Mouse (Mus musculus): ENCODE data around the gene Col18a1. TPM values are rescaled to one million over a fixed set of nuclear protein-coding genes. Genes with fewer than 3 reads are reported as not detected.

The Col18a1 gene
- total RNA-seq (2014; rRNA removed) (47.5 and 57.7 TPM in 2 replicates), polyA plus RNA-seq (2015; fragmentation: Nextera tagmentation; extraction: Ambion mirVana) (18.2 and 20.0 TPM in 2 replicates)

DNA sequence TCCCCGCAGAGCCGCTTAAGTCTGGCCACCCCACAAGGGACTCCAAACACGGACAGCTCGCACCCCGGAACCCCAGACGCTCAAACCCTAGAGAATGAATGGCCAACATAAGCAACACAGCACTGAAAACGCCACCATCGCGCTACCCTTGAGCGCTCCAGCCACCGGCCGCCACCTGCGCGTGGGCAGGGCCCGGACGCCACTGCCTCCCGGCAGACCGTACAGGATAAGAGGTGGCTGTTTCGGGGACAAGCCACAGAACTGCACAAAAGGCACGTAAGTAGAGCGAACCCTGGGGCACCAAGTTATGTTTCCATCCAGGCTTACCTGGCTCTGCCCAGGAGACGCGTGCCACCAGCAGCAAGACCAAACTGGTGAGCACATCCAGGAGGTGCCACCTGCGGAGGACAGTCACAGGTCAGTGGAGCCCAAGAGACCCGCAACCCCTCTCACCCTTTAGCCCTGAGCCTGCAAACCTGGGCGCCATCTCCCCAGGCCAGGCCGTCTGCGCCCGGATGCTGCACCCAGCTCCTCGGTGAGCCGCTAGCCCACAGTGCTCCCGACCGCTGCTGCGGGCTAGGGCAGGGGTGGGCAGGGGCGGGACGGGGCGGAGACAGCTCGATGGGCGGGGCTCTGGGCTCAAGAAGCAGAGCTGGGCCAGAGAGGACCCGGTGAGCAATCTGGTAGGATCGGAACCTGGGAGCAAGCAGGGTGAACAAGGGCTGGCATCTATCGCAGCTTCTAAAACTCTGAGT lies at the start of gene Col18a1:
Gene Col18a1 (minus strand): TSS at position 586 of the 755 bp plus-strand sequence.
- Histone ChIP-seq H3K9me3 (ENCODE audit: low read length) (no peaks in the 10 kb centered on the region), H3K36me3 (ENCODE audit: insufficient read depth, low read length) (no peaks in the 10 kb centered on the region), H3K27me3 (ENCODE audit: insufficient read depth, low read length) (peaks cover 9% of the 10 kb centered on the region; the same call in 1 of the 2 replicates), H3K4me2 (ENCODE audit: low read depth, low read length) (peak within 1 kb of the TSS; percentile 93), H3K4me1 (ENCODE audit: insufficient read depth, low read length) (no peaks in the 10 kb centered on the region), H3K27ac (0 out of 2 replicates have a peak within 1 kb of the TSS, but pooled peaks have one; percentile 32), H3K4me3 (ENCODE audit: low read length) (peak within 1 kb of the TSS; percentile 45), H3K9ac (replicated peaks; ENCODE audit: low read length) (peak within 1 kb of the TSS; percentile 35; the same call in 1 of the 2 replicates)
- ATAC-seq (peak; percentile 77), DNase-seq (ENCODE audit: low spot score) (peak; percentile 40)
- TF ChIP-seq CTCF (IDR thresholded peaks at IDR 0.05; ENCODE audit: low read depth): no peak
- 2% methylated on average over 42 of the region's 42 CpGs for WGBS

DNA sequence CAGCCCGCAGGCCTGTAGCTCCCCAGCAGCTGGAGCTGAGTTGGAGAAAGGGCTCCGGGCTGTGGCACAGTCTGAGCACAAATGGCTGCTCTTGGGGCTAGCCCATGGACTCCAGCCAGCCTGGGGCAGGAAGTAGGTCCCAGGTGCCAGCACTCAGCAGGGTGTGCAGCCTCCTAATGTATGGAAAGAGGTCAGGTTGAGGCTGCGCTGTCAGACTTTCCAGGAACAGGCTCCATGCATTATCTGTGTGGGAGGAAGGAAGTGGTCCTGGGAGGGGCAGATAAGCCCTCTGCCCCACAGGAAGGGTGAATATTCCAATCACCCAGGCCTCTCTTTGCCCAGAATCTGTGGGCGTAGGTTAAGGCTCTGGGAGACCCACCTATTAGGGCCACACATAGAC lies 49.3 kb upstream of the Col18a1 start:
- no peaks in the 10 kb centered on the region for H3K36me3 ChIP-seq (ENCODE audit: insufficient read depth, low read length)
- no peaks in the 10 kb centered on the region for H3K9me3 ChIP-seq (ENCODE audit: low read length)
- no peak overlapping the region for H3K4me2 ChIP-seq (ENCODE audit: low read depth, low read length)
- no peak for ATAC-seq
- DNase-seq (ENCODE audit: low spot score): peak; percentile 5
- H3K9ac ChIP-seq (replicated peaks; ENCODE audit: low read length): no peak overlapping the region
- WGBS: 61% methylated on average over 4 of the region's 4 CpGs
- TF ChIP-seq CTCF (IDR thresholded peaks at IDR 0.05; ENCODE audit: low read depth): no peak
- no peak overlapping the region for H3K27ac ChIP-seq
- 0 out of 2 replicates have a peak, but pooled peaks cover 3% of the 10 kb centered on the region for H3K4me1 ChIP-seq (ENCODE audit: insufficient read depth, low read length)
- H3K27me3 ChIP-seq (ENCODE audit: insufficient read depth, low read length): no peaks in the 10 kb centered on the region
- H3K4me3 ChIP-seq (ENCODE audit: low read length): no peak overlapping the region

DNA sequence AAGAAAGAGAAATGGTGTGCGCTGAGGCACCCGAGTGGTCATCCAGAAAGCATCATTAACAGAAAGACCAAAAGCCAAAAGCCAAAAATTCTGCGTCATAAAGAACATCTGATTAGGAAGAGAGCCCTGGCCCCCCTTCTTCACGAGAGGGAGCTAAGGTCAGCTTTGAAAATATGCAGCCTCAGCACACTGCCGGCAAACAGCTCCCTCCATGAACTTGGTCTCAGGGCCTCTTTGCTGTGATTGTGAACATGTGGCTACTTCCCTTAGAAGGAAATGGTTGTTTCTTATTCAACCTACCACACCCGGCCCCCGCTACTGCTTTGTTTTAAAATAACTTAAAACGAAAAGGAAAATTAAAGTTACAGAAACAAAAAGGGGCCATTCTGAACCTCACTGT lies 48.2 kb upstream of the Col18a1 start:
- Histone ChIP-seq H3K4me1 (ENCODE audit: insufficient read depth, low read length) (0 out of 2 replicates have a peak, but pooled peaks cover 3% of the 10 kb centered on the region), H3K27me3 (ENCODE audit: insufficient read depth, low read length) (no peaks in the 10 kb centered on the region), H3K27ac (no peak overlapping the region), H3K36me3 (ENCODE audit: insufficient read depth, low read length) (no peaks in the 10 kb centered on the region), H3K9me3 (ENCODE audit: low read length) (no peaks in the 10 kb centered on the region), H3K9ac (replicated peaks; ENCODE audit: low read length) (no peak overlapping the region), H3K4me2 (ENCODE audit: low read depth, low read length) (no peak overlapping the region), H3K4me3 (ENCODE audit: low read length) (no peak overlapping the region)
- 68% methylated on average over 8 of the region's 8 CpGs for WGBS
- no peak for ATAC-seq
- TF ChIP-seq CTCF (IDR thresholded peaks at IDR 0.05; ENCODE audit: low read depth): no peak
- peak; percentile 3 for DNase-seq (ENCODE audit: low spot score)

DNA sequence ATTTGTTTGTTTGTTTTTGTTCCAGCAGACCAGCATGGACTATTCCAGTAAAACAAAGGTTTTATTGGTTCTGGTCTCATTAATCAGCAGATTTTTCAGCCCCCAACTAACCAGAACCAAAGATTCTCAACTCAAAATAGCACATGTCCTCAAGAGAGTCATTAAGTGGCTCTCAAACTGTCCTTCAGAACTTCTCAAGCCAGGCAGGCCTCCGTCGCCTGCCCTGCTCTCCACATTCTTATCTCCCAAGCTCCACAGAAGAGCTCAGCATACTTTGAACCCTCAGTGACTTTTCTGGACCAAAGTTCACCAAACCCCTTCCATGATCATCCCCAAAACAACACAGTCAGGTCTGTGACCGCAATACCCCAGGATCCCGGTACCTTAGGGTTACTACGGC lies 47.1 kb upstream of the Col18a1 start:
- 97% methylated on average over 5 of the region's 5 CpGs for WGBS
- no peak overlapping the region for H3K27ac ChIP-seq
- no peak for DNase-seq (ENCODE audit: low spot score)
- H3K27me3 ChIP-seq (ENCODE audit: insufficient read depth, low read length): no peaks in the 10 kb centered on the region
- H3K4me3 ChIP-seq (ENCODE audit: low read length): no peak overlapping the region
- no peak for ATAC-seq
- TF ChIP-seq CTCF (IDR thresholded peaks at IDR 0.05; ENCODE audit: low read depth): no peak
- H3K9ac ChIP-seq (replicated peaks; ENCODE audit: low read length): no peak overlapping the region
- no peaks in the 10 kb centered on the region for H3K9me3 ChIP-seq (ENCODE audit: low read length)
- H3K36me3 ChIP-seq (ENCODE audit: insufficient read depth, low read length): no peaks in the 10 kb centered on the region
- 0 out of 2 replicates have a peak, but pooled peaks cover 3% of the 10 kb centered on the region for H3K4me1 ChIP-seq (ENCODE audit: insufficient read depth, low read length)
- H3K4me2 ChIP-seq (ENCODE audit: low read depth, low read length): no peak overlapping the region

DNA sequence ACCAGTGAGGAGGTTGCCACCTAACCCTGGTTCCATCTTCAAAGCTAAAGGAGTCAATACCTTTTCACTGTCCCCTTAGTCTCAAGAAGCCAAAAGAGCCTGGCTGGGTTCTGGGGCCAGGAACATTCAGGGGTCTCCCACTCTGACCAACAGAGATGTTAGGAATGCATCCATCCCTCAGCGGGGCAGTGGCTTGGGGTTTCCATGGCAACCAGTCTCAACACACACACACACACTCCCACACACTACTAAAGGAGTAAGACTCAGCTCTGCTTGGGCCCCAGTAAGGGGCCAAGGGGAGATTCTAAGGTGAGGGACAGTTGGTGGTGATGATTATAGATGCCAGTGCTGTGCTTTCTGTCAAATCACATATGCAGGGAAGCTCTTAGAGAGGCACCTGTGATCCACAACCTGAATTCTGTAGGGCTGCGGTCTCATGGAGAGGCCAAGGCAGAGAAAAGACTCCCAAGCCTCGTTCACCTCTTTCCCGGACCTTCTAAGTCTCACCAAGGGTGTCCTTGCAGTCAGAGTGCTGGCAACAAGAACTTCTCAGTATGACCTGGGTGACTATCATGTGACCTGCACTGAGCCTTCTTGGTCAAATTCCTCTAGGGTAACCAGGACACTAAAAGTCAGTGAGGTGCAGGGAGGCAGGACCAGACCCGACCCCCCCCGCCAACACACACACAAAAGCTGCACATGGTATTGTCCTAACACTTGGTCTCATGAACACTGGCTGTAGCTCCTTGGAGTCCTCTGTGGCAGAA lies 46.2 kb upstream of the Col18a1 start:
- no peak overlapping the region for H3K4me3 ChIP-seq (ENCODE audit: low read length)
- no peak overlapping the region for H3K9ac ChIP-seq (replicated peaks; ENCODE audit: low read length)
- H3K27ac ChIP-seq: no peak overlapping the region
- DNase-seq (ENCODE audit: low spot score): no peak
- no peak for ATAC-seq
- no peaks in the 10 kb centered on the region for H3K27me3 ChIP-seq (ENCODE audit: insufficient read depth, low read length)
- H3K36me3 ChIP-seq (ENCODE audit: insufficient read depth, low read length): no peaks in the 10 kb centered on the region
- TF ChIP-seq CTCF (IDR thresholded peaks at IDR 0.05; ENCODE audit: low read depth): no peak
- no peaks in the 10 kb centered on the region for H3K9me3 ChIP-seq (ENCODE audit: low read length)
- H3K4me2 ChIP-seq (ENCODE audit: low read depth, low read length): no peak overlapping the region
- 0 out of 2 replicates have a peak, but pooled peaks cover 3% of the 10 kb centered on the region for H3K4me1 ChIP-seq (ENCODE audit: insufficient read depth, low read length)
- WGBS: 73% methylated on average over 6 of the region's 6 CpGs

DNA sequence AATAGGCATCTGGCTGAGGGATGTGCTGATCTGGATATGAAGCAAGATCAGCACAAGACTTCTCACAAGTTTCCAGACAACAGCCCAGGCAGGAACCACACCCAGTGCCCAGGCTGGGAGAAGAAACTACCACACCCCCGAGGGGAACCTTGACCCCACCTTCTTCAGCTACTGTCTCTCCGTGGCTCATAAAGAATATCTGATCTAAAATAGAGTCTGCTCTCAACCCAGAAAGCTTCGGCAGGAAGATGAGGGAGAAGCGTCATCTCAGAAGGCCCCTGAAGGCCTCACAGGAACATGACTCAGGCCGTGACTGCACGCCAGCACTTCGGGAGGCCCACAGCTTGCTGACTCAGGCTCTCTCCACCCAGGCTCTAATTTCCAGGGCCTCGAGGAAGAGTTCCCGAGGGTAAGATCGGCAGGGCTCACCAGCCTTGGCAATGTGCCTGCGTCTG lies 44.8 kb upstream of the Col18a1 start:
- H3K4me2 ChIP-seq (ENCODE audit: low read depth, low read length): no peak overlapping the region
- H3K4me1 ChIP-seq (ENCODE audit: insufficient read depth, low read length): 0 out of 2 replicates have a peak, but pooled peaks cover 3% of the 10 kb centered on the region
- DNase-seq (ENCODE audit: low spot score): peak; percentile 37
- no peak for ATAC-seq
- no peaks in the 10 kb centered on the region for H3K36me3 ChIP-seq (ENCODE audit: insufficient read depth, low read length)
- no peaks in the 10 kb centered on the region for H3K9me3 ChIP-seq (ENCODE audit: low read length)
- H3K9ac ChIP-seq (replicated peaks; ENCODE audit: low read length): no peak overlapping the region
- WGBS: 51% methylated on average over 11 of the region's 11 CpGs
- TF ChIP-seq CTCF (IDR thresholded peaks at IDR 0.05; ENCODE audit: low read depth): no peak
- no peak overlapping the region for H3K4me3 ChIP-seq (ENCODE audit: low read length)
- no peaks in the 10 kb centered on the region for H3K27me3 ChIP-seq (ENCODE audit: insufficient read depth, low read length)
- no peak overlapping the region for H3K27ac ChIP-seq
